Mouse (Mus musculus): ENCODE measurements around the gene Kxd1. TPM values are rescaled to one million over a fixed set of nuclear protein-coding genes. Genes with fewer than 3 reads are reported as not detected.

Kxd1 gene
- polyA plus RNA-seq, 2 experiments = 52.5 to 60.3 TPM

- Histone ChIP-seq H3K9ac (ENCODE audit: low read depth, low read length, severe bottlenecking) (no peak overlapping the region), H3K27ac (replicated peaks; ENCODE audit: low read depth, low read length) (no peak overlapping the region), H3K4me1 (ENCODE audit: control insufficient read depth, insufficient read depth, low read length) (peaks cover 40% of the 10 kb centered on the region), H3K36me3 (ENCODE audit: control insufficient read depth, insufficient read depth, low read length) (no peaks in the 10 kb centered on the region), H3K9me3 (ENCODE audit: control insufficient read depth, low read length) (no peaks in the 10 kb centered on the region), H3K27me3 (ENCODE audit: control insufficient read depth, insufficient read depth, low read length) (peaks cover 32% of the 10 kb centered on the region), H3K4me2 (replicated peaks; ENCODE audit: low read depth, low read length, severe bottlenecking) (no peak overlapping the region), H3K4me3 (replicated peaks; ENCODE audit: low read length) (no peak overlapping the region)
- ATAC-seq (ENCODE audit: low FRiP score, low read depth) (no peak), DNase-seq (ENCODE audit: low spot score) (no peak)
- 59% methylated on average over 7 of the region's 7 CpGs for WGBS
- no peak for TF ChIP-seq POLR2A (IDR thresholded peaks at IDR 0.05; ENCODE audit: borderline replicate concordance, extremely low read depth, insufficient read depth, insufficient read length)
Measured at GRCm38 (mm10) chr8:70486191-70486681, 41.5 kb downstream of the Kxd1 start.

DNA sequence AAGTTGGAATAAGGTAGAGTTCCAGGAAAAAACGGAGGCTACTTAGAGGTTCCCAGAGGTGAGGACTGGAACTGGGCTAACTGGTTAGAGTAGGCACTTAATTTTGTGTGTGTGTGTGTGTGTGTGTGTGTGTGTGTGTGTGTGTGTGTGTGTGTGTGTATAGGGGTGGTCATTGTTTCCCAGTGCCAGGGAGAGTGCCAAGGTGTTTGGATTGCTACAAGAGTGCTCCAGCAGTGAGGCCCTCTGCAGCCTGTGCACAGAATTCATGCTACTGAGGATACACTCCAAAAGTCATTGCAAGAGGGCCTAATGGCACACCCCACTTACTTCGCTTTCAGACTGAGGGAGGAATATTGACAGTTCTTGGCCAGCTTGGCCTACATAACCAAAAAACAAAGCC, 44.8 kb downstream of the Kxd1 start:
- Histone ChIP-seq H3K27ac (replicated peaks; ENCODE audit: low read depth, low read length) (no peak overlapping the region), H3K9me3 (ENCODE audit: control insufficient read depth, low read length) (no peaks in the 10 kb centered on the region), H3K4me1 (ENCODE audit: control insufficient read depth, insufficient read depth, low read length) (peaks cover 8% of the 10 kb centered on the region), H3K4me3 (replicated peaks; ENCODE audit: low read length) (no peak overlapping the region), H3K27me3 (ENCODE audit: control insufficient read depth, insufficient read depth, low read length) (peaks cover 7% of the 10 kb centered on the region), H3K36me3 (ENCODE audit: control insufficient read depth, insufficient read depth, low read length) (no peaks in the 10 kb centered on the region), H3K4me2 (replicated peaks; ENCODE audit: low read depth, low read length, severe bottlenecking) (no peak overlapping the region), H3K9ac (ENCODE audit: low read depth, low read length, severe bottlenecking) (no peak overlapping the region)
- DNase-seq (ENCODE audit: low spot score) = no peak
- no peak for TF ChIP-seq POLR2A (IDR thresholded peaks at IDR 0.05; ENCODE audit: borderline replicate concordance, extremely low read depth, insufficient read depth, insufficient read length)
- no peak for ATAC-seq (ENCODE audit: low FRiP score, low read depth)
- WGBS = 73% methylated on average over 2 of the region's 2 CpGs

DNA sequence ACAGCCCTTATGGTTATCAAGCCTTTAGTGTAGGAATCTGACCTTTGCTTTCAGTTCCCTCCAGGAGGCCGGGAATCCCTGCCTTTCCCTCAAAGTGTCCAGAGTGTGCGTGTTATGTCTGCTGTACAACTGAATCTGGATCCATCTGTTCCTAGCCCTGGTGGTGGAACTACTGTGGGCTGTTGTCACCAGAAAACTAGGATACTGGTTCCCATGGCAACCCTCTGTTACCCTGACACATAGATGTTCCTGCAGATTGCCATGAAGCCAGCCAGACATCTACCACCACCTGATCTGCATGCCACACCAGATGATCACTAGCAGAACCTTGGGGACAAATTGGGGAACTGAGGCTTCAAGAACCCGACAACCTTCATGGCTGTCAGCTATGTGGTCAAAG, 45.8 kb downstream of the Kxd1 start:
- Histone ChIP-seq H3K27me3 (ENCODE audit: control insufficient read depth, insufficient read depth, low read length) (peaks cover 4% of the 10 kb centered on the region; the same call in 1 of the 2 replicates), H3K9me3 (ENCODE audit: control insufficient read depth, low read length) (no peaks in the 10 kb centered on the region), H3K9ac (ENCODE audit: low read depth, low read length, severe bottlenecking) (no peak overlapping the region), H3K27ac (replicated peaks; ENCODE audit: low read depth, low read length) (no peak overlapping the region), H3K4me3 (replicated peaks; ENCODE audit: low read length) (no peak overlapping the region), H3K4me1 (ENCODE audit: control insufficient read depth, insufficient read depth, low read length) (peaks cover 7% of the 10 kb centered on the region; the same call in 1 of the 2 replicates), H3K36me3 (ENCODE audit: control insufficient read depth, insufficient read depth, low read length) (no peaks in the 10 kb centered on the region), H3K4me2 (replicated peaks; ENCODE audit: low read depth, low read length, severe bottlenecking) (no peak overlapping the region)
- ATAC-seq (ENCODE audit: low FRiP score, low read depth) (no peak), DNase-seq (ENCODE audit: low spot score) (no peak)
- no peak for TF ChIP-seq POLR2A (IDR thresholded peaks at IDR 0.05; ENCODE audit: borderline replicate concordance, extremely low read depth, insufficient read depth, insufficient read length)
- 83% methylated on average over 3 of the region's 3 CpGs for WGBS

GRCm38 (mm10) chr8:70477269-70477982, 50.3 kb downstream of the Kxd1 start:
- peak overlapping the region; percentile 81 for H3K4me3 ChIP-seq (replicated peaks; ENCODE audit: low read length)
- H3K36me3 ChIP-seq (ENCODE audit: control insufficient read depth, insufficient read depth, low read length) = no peaks in the 10 kb centered on the region
- H3K9me3 ChIP-seq (ENCODE audit: control insufficient read depth, low read length) = no peaks in the 10 kb centered on the region
- TF ChIP-seq POLR2A (IDR thresholded peaks at IDR 0.05; ENCODE audit: borderline replicate concordance, extremely low read depth, insufficient read depth, insufficient read length) = no peak
- DNase-seq (ENCODE audit: low spot score) (no peak), ATAC-seq (ENCODE audit: low FRiP score, low read depth) (no peak; the same call in none of the 2 replicates)
- peaks cover 13% of the 10 kb centered on the region; the same call in 1 of the 2 replicates for H3K4me1 ChIP-seq (ENCODE audit: control insufficient read depth, insufficient read depth, low read length)
- peak overlapping the region; percentile 90 for H3K4me2 ChIP-seq (replicated peaks; ENCODE audit: low read depth, low read length, severe bottlenecking)
- H3K27ac ChIP-seq (replicated peaks; ENCODE audit: low read depth, low read length) = no peak overlapping the region
- no peaks in the 10 kb centered on the region for H3K27me3 ChIP-seq (ENCODE audit: control insufficient read depth, insufficient read depth, low read length)
- no peak overlapping the region; the same call in 1 of the 2 replicates for H3K9ac ChIP-seq (ENCODE audit: low read depth, low read length, severe bottlenecking)
- WGBS = 6% methylated on average over 17 of the region's 21 CpGs

DNA sequence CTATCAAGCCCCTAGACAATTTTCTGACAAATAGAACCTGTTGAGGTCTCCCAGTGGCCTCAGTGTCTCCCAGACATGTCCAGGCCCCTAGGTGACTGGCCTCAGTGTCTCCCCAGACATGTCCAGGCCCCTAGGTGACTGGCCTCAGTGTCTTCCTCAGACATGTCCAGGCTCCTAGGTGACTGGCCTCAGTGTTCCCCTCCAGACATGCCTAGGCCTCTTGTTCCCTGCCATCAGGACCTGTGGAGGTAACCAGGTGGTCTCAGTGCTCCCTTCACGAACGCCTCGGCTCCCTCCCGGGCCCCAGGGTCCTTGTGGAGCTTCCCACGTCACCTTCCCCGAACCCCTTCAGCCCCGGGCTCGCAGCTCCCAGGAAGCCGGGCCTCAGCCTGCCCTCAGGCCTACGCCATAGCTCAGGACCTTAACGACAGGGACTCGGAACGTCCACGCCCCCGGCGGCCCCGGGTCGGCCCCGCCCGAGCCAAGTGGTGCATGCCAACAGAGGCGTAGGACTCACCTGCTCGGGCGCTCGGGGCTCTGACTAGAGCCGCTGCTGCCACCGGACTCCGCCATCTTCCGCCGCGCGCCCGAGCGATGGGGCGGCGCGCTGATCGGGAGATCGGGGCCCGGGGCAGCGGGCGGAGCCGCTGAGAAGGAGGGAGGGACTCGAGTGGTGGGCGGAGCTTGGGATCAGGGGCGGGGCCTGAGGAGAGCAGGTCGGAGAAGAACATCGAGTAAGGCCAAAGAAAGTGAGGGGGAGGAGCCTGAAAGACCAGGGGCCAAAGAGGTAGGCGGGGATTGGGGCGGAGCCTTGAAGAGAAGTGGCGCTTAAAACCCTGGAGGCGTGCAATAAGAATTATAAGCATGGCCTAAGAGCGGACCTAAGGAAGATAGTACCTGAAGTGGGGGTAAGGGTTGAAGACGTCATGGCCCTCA, 51.2 kb downstream of the Kxd1 start, which contains the start of gene Klhl26:
Klhl26 (minus strand) TSS at position 636 of the 936 bp plus-strand sequence.
- no peaks in the 10 kb centered on the region for H3K27me3 ChIP-seq (ENCODE audit: control insufficient read depth, insufficient read depth, low read length)
- no peaks in the 10 kb centered on the region for H3K9me3 ChIP-seq (ENCODE audit: control insufficient read depth, low read length)
- H3K4me3 ChIP-seq (replicated peaks; ENCODE audit: low read length) = peak within 1 kb of the TSS; percentile 81
- peak within 1 kb of the TSS; percentile 89 for H3K9ac ChIP-seq (ENCODE audit: low read depth, low read length, severe bottlenecking)
- H3K27ac ChIP-seq (replicated peaks; ENCODE audit: low read depth, low read length) = 0 out of 2 replicates have a peak within 1 kb of the TSS, but pooled peaks have one; percentile 41
- peak within 1 kb of the TSS; percentile 90 for H3K4me2 ChIP-seq (replicated peaks; ENCODE audit: low read depth, low read length, severe bottlenecking)
- DNase-seq (ENCODE audit: low spot score) = peak; percentile 91
- peaks cover 13% of the 10 kb centered on the region; the same call in 1 of the 2 replicates for H3K4me1 ChIP-seq (ENCODE audit: control insufficient read depth, insufficient read depth, low read length)
- no peaks in the 10 kb centered on the region for H3K36me3 ChIP-seq (ENCODE audit: control insufficient read depth, insufficient read depth, low read length)
- peak; percentile 93 for ATAC-seq (ENCODE audit: low FRiP score, low read depth)
- TF ChIP-seq POLR2A (IDR thresholded peaks at IDR 0.05; ENCODE audit: borderline replicate concordance, extremely low read depth, insufficient read depth, insufficient read length) = 0 out of 2 replicates have a peak, but pooled peaks have one; percentile 22
- WGBS = under 1% methylated on average over 53 of the region's 53 CpGs
